Mouse (Mus musculus) layer of hippocampus, adult 9-10 months (tissue): Measurements from ENCODE around the gene Coro2b.

Experiments
- DNase-seq: peaks from one replicate; pipeline ENCODE4 v3.0.0; 2022; ENCODE audit warnings: low spot score

Coro2b gene

DNA sequence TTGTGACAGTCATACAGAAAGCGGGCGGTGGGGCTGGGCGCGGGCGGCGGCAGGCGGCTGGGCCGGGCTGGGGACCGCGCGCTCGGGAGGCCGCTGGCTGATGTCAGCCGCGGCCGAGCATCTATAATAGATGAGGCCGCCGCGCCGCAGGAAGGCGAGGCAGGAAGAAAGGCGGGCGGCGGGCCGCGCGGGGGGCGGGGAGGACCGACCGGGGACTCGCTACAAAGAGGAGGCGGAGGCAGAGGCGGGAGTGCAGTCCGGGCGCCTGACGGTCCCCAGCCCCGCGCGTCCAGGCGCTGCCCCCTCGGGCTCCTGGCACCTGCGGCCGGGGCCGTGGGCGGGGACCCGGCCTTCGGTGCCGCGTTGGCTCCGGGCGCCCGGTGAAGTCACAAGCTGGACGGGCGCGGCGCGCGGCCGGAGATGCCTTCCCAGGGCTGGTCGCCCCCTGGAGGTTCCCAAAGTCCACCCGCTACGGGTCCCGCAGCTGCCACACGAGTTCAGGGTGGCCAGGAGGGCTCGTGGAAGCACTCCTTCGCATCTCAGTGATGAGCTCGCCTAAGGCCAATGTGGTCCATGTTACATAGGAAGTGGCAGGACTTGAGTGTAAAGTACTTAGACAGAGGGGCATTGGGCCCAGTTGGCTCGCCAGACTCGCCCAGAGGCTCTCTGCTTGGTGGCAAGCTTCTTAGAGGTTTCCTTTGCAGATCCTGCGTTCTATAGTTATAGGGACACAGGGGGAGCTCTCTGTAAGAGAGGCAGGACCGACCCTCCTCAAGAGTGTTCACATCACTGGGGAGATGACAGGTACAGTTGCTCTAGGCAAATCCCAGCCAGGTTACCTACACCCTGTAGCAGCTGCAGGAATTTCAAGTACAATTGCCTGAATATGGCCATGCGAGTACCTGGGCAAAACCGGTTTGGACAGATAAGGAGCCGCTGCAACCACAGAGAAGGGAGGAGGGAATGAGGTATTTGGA is at the start of gene Coro2b:
Gene Coro2b (minus strand): TSS at position 390 of the 977 bp plus-strand sequence.
- DNase-seq, result no peak

GRCm38 (mm10) chr9:62577558-62577957 is 40.7 kb upstream of the Coro2b start:
- DNase-seq, result no peak

DNA sequence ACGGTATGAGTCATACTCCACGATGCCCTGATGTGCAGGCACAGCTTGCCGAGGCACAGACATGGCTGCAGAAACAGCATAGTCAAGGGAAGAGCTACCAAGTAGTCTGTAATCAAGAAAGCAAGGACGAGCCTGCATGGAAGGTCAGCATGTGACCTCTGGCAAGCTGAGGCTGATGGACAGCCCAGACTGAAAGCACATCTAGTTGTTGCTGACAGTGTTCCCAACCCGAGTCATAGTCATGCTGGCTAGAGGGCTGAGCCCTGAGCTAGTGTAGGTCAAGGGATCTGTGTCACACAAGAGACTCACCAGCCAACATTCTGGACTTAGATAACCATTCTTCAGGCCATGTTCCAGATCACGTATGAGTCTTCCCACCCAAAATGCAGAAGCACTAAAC is 32.3 kb upstream of the Coro2b start:
- DNase-seq, result no peak

- no peak for DNase-seq
Observed at GRCm38 (mm10) chr9:62567818-62568217, 31.0 kb upstream of the Coro2b start.

DNA sequence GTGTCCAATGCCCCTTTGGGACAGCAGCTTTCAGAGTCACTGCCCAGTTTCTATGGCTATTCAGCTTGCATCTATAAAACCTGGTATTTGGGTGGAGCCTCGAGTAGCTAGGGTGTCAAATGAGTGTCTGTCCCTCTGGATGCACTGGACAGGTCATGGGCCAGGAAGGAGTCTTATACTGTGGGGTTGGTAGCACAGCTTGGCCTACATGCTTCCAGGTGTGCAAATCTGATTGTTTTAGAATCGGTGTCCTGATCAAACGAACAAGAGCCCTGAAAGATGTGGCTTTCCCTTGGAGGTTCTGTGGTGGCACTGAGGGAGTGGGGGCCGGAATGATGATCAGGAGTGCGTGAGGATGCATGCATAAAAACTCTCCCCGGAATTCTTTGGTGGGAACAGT is 25.4 kb upstream of the Coro2b start:
- no peak for DNase-seq

- no peak for DNase-seq
Observed at GRCm38 (mm10) chr9:62560432-62560831, 23.6 kb upstream of the Coro2b start.

- DNase-seq, result no peak
Observed at GRCm38 (mm10) chr9:62560006-62560405, 23.2 kb upstream of the Coro2b start.

DNA sequence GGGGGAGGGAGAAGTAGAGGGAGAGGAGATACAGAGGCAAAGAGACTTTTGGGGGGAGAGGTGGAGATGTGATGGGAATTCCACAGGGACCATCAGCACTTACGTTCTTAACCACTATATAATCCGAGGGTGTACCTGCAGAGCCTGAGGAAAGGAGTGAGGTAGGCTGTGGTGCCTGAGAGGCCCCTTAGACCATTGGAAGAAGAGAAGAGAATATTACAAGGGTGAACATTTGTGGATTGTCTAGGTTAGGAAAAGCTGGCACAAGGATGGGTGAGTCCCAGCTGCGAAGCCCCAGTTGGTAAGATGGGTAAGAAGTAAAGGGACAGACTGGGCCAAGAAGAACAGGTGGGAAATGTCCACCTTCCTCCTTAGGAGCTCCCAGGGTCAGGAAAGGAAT is 22.6 kb upstream of the Coro2b start:
- no peak for DNase-seq

DNA sequence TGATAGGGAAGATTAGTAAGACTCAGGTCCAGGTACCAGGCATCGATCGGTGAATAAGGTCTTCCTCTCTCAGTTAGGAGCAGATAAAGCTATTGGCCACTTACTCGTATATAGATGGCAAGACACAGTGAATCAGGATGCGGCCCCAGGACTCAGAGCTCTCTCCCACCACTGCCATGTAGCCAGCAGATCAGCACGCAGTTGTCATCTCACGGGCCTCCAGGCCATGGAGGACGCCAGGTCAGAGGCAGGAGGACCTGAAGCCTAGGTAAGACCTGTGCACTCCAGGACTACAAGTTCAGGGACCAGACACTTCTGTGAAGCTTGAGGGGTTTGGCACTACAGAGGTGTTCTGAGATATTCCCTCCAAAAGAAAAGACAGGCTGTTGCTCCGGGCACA is 21.2 kb upstream of the Coro2b start:
- DNase-seq, result no peak

GRCm38 (mm10) chr9:62556748-62557147 is 19.9 kb upstream of the Coro2b start:
- no peak for DNase-seq

GRCm38 (mm10) chr9:62555258-62555856 is 18.5 kb upstream of the Coro2b start:
- no peak for DNase-seq

DNA sequence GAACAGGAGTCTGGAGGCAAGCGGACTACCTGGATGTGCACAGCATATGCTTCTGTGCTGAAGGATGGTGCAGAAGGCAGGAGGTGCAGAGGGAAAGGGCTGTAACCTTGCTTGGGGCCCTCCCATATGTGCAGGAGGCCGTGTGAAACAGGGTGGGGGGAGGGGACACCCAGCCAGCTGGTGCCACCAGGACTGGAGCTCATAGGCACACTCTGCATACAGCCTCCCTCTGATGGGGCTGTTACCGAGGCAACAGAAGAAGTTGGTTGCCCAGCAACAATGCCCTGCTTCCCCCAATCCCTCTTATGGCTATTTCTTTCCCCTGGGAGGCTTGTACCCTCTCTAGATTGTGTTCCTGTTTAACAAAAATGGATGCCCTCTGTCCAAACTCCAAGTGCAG is 17.8 kb upstream of the Coro2b start:
- no peak for DNase-seq

GRCm38 (mm10) chr9:62553366-62553940 is 16.6 kb upstream of the Coro2b start:
- DNase-seq, result no peak

GRCm38 (mm10) chr9:62551531-62551930 is 14.7 kb upstream of the Coro2b start:
- no peak for DNase-seq

DNA sequence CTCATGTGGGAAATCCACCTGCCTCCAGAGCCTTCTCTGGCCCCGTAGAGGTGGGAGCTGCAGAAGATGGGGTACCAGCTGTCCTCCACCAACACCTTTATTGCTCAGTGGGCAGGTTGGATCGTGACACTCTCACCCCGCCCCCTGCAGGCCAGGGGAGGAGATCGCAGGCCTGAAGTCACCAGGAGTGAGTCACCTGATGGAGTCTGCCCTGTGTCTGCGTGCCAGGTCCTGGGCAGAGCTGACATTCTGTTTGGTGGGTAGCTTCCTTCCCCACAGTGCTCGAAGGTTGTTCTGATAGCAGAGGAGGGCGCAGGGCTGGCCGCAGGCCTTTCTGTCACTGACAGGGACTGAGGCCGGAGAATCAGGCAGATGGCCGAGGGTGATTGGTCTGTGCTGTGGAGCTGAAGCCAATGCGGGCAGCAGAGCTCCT is 13.8 kb upstream of the Coro2b start:
- no peak for DNase-seq

GRCm38 (mm10) chr9:62549809-62550208 is 13.0 kb upstream of the Coro2b start:
- DNase-seq, result peak; percentile 94

DNA sequence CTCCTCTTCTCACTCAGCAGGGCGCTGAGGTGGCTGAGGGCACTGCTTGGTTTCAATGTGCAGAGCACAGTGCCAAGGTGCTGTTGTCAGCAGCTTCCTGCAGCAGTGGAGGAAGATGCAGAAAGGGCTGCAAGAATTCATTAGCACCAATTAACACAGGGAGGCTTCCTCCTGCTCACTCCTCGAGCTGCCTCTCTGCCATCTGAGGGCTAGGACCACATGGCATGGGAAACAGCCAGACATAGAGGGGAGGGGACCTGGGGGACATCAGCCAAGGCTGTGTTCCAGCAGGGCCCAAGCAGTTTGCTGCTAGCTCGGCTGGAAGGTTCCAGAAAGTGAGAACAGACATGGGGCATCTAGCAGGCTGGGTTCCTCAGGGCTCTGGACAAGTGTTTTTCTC is 10.6 kb upstream of the Coro2b start:
- DNase-seq, result no peak

- no peak for DNase-seq
Observed at GRCm38 (mm10) chr9:62544856-62545255, 8.0 kb upstream of the Coro2b start.

DNA sequence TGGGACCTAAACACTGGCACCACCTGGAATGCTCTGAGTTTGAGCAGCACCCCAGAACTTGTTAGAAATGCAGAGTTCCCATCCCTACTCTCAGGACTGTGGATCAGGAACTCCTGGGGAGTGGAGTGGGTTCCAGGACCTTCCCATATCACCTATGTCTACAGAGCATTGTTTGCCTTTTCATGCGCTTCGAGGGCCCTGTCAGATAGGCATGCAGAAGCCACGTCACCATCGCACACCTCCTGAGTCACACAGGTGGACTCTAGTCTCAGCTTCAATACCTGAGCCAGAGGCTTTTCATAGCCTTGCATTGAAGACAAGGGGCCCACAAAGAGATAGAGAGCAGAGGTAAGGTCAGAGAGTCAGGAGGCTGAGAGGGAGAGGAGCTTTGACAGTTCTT is 7.0 kb upstream of the Coro2b start:
- DNase-seq, result no peak

DNA sequence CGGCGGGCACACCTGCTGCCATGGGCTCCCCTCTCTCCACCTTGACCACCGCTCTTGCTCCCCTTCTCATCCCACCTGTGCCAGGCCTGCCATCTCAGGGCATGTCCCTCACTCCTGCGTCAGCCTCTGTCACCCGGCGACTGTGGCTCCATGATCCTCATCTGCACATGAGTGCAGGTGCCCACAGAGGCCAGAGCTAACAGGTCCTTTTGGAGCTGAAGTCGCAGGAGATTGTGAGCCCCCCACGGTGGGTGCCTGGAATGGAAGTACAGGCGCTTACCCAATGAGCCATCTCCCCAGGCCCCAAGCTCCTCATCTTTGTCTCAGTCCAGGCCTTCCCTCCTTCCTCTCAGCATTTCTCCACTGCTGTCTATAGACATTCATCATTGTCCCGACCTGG is 4.8 kb upstream of the Coro2b start:
- no peak for DNase-seq

GRCm38 (mm10) chr9:62541182-62541581 is 4.3 kb upstream of the Coro2b start:
- DNase-seq, result no peak

GRCm38 (mm10) chr9:62540736-62541135 is 3.9 kb upstream of the Coro2b start:
- DNase-seq, result no peak

DNA sequence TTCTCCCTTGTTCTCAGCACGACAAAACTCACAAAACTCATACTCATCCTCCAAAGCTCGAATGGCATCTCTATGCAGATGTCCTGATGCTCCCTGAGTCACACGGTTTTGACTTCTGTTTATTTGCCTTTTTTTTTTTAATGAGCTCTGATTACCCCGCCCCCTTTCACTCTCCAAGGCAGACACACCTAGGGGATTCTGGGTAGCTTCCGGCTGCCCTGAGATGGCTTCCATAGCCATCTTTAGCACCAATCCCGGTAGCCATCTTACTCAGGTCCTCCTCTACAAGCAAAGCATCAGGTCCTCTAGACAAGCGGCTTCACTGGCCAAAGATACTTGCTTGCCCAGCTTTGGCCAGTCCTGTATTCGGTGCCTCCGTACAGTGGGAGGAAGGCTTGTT is 3.3 kb upstream of the Coro2b start:
- no peak for DNase-seq
